Mouse (Mus musculus): ENCODE data around the gene Gm42906. TPM values are rescaled to one million over a fixed set of nuclear protein-coding genes. Genes with fewer than 3 reads are reported as not detected.

Gm42906 gene
- polyA plus RNA-seq, 1 experiment from 2014 or later = not detected

- Histone ChIP-seq H3K27ac (ENCODE audit: low read length) (no peak overlapping the region), H3K4me1 (ENCODE audit: control insufficient read depth, insufficient read depth, low read length) (peaks cover 12% of the 10 kb centered on the region), H3K9me3 (replicated peaks; ENCODE audit: control insufficient read depth, low read length, poor library complexity, severe bottlenecking) (no peaks in the 10 kb centered on the region), H3K27me3 (ENCODE audit: control insufficient read depth, insufficient read depth, low read depth, low read length) (no peaks in the 10 kb centered on the region), H3K4me2 (ENCODE audit: low read length) (no peak overlapping the region), H3K36me3 (ENCODE audit: control insufficient read depth, insufficient read depth, low read length) (no peaks in the 10 kb centered on the region), H3K9ac (ENCODE audit: low read depth, low read length) (no peak overlapping the region), H3K4me3 (ENCODE audit: low read depth, low read length) (no peak overlapping the region)
- WGBS = 81% methylated on average over 7 of the region's 7 CpGs
- ATAC-seq = no peak
Observed at GRCm38 (mm10) chr5:151022026-151022425, 405.9 kb downstream of the Gm42906 start.

- Histone ChIP-seq H3K9ac (ENCODE audit: low read depth, low read length) (no peak overlapping the region), H3K27me3 (ENCODE audit: control insufficient read depth, insufficient read depth, low read depth, low read length) (no peaks in the 10 kb centered on the region), H3K9me3 (replicated peaks; ENCODE audit: control insufficient read depth, low read length, poor library complexity, severe bottlenecking) (no peaks in the 10 kb centered on the region), H3K36me3 (ENCODE audit: control insufficient read depth, insufficient read depth, low read length) (no peaks in the 10 kb centered on the region), H3K4me1 (ENCODE audit: control insufficient read depth, insufficient read depth, low read length) (peaks cover 11% of the 10 kb centered on the region), H3K4me3 (ENCODE audit: low read depth, low read length) (no peak overlapping the region), H3K27ac (ENCODE audit: low read length) (no peak overlapping the region), H3K4me2 (ENCODE audit: low read length) (no peak overlapping the region)
- 80% methylated on average over 14 of the region's 14 CpGs for WGBS
- no peak for ATAC-seq
Observed at GRCm38 (mm10) chr5:151020831-151021230, 407.1 kb downstream of the Gm42906 start.

GRCm38 (mm10) chr5:151020031-151020820, 407.7 kb downstream of the Gm42906 start:
- H3K9me3 ChIP-seq (replicated peaks; ENCODE audit: control insufficient read depth, low read length, poor library complexity, severe bottlenecking) = no peaks in the 10 kb centered on the region
- no peaks in the 10 kb centered on the region for H3K36me3 ChIP-seq (ENCODE audit: control insufficient read depth, insufficient read depth, low read length)
- peaks cover 11% of the 10 kb centered on the region for H3K4me1 ChIP-seq (ENCODE audit: control insufficient read depth, insufficient read depth, low read length)
- H3K4me3 ChIP-seq (ENCODE audit: low read depth, low read length) = no peak overlapping the region
- ATAC-seq = no peak
- no peaks in the 10 kb centered on the region for H3K27me3 ChIP-seq (ENCODE audit: control insufficient read depth, insufficient read depth, low read depth, low read length)
- no peak overlapping the region for H3K4me2 ChIP-seq (ENCODE audit: low read length)
- H3K27ac ChIP-seq (ENCODE audit: low read length) = no peak overlapping the region
- H3K9ac ChIP-seq (ENCODE audit: low read depth, low read length) = no peak overlapping the region; the same call in 1 of the 2 replicates
- WGBS = 68% methylated on average over 13 of the region's 13 CpGs

- Histone ChIP-seq H3K27ac (ENCODE audit: low read length) (no peak overlapping the region), H3K36me3 (ENCODE audit: control insufficient read depth, insufficient read depth, low read length) (no peaks in the 10 kb centered on the region), H3K9ac (ENCODE audit: low read depth, low read length) (no peak overlapping the region), H3K4me1 (ENCODE audit: control insufficient read depth, insufficient read depth, low read length) (peaks cover 11% of the 10 kb centered on the region), H3K9me3 (replicated peaks; ENCODE audit: control insufficient read depth, low read length, poor library complexity, severe bottlenecking) (no peaks in the 10 kb centered on the region), H3K4me2 (ENCODE audit: low read length) (no peak overlapping the region), H3K4me3 (ENCODE audit: low read depth, low read length) (no peak overlapping the region), H3K27me3 (ENCODE audit: control insufficient read depth, insufficient read depth, low read depth, low read length) (no peaks in the 10 kb centered on the region)
- ATAC-seq = no peak
- 67% methylated on average over 5 of the region's 5 CpGs for WGBS
Observed at GRCm38 (mm10) chr5:151018959-151019358, 409.0 kb downstream of the Gm42906 start.

- Histone ChIP-seq H3K4me3 (ENCODE audit: low read depth, low read length) (no peak overlapping the region), H3K9me3 (replicated peaks; ENCODE audit: control insufficient read depth, low read length, poor library complexity, severe bottlenecking) (no peaks in the 10 kb centered on the region)
Observed at GRCm38 (mm10) chr5:151018450-151018849, 409.5 kb downstream of the Gm42906 start.

More at GRCm38 (mm10) chr5:151018450-151018849, 409.5 kb downstream of the Gm42906 start:
- no peak for ATAC-seq
- 75% methylated on average over 5 of the region's 5 CpGs for WGBS
- H3K4me1 ChIP-seq (ENCODE audit: control insufficient read depth, insufficient read depth, low read length) = peaks cover 9% of the 10 kb centered on the region
- no peak overlapping the region for H3K9ac ChIP-seq (ENCODE audit: low read depth, low read length)
- H3K4me2 ChIP-seq (ENCODE audit: low read length) = no peak overlapping the region
- H3K36me3 ChIP-seq (ENCODE audit: control insufficient read depth, insufficient read depth, low read length) = no peaks in the 10 kb centered on the region
- H3K27ac ChIP-seq (ENCODE audit: low read length) = no peak overlapping the region
- H3K27me3 ChIP-seq (ENCODE audit: control insufficient read depth, insufficient read depth, low read depth, low read length) = no peaks in the 10 kb centered on the region

Other genes with a start within 250 kb of the Gm42906 start
- gene Stard13, start 194.3 kb downstream of the Gm42906 start, polyA plus RNA-seq (2015; fragmentation: Nextera tagmentation; extraction: Ambion mirVana) = 3.6 and 5.2 TPM in 2 replicates
- not detected in 2 replicates for gene Vmn2r18, start 177.9 kb upstream of the Gm42906 start, polyA plus RNA-seq (2015; fragmentation: Nextera tagmentation; extraction: Ambion mirVana)
- gene Rfc3, start 223.1 kb upstream of the Gm42906 start, polyA plus RNA-seq (2015; fragmentation: Nextera tagmentation; extraction: Ambion mirVana) = 60.9 and 61.8 TPM in 2 replicates

All from midbrain, embryonic 16.5 days (tissue).